Mouse (Mus musculus) liver, embryonic 14.5 days (tissue): Measurements from ENCODE around the gene Slc25a5.

Source experiments
- CTCF ChIP-seq: IDR thresholded peaks from 2 replicates; pipeline ENCODE4 v1.5.1; 2016; ENCODE audit warnings: antibody characterized with exemption, low read depth, control low read depth
- EP300 ChIP-seq: IDR thresholded peaks from 2 replicates; pipeline ENCODE4 v1.6.1; 2016; ENCODE audit warnings: antibody characterized with exemption, low read depth

- TF ChIP-seq CTCF (no peak), EP300 (no peak)
These were observed 10.2 kb downstream of the Slc25a5 start for GRCm38 (mm10) chrX:36805466-36806235.
